Mouse (Mus musculus) CH12.LX (cell line): ENCODE results near the gene Wdfy3. TPM values are rescaled to one million over a fixed set of nuclear protein-coding genes. Genes with fewer than 3 reads are reported as not detected.

Experiments used
- DNase-seq: peaks from one replicate; pipeline ENCODE4 v3.0.0-alpha.2; 2013; ENCODE audit errors: extremely low read depth
- H3K27ac ChIP-seq: 2 replicates; pipeline ENCODE4 v1.5.1; 2012; ENCODE audit warnings: low read depth, mild to moderate bottlenecking, control low read depth, moderate library complexity; ENCODE audit not compliant: insufficient read depth
- H3K27me3 ChIP-seq: replicated peaks from 2 replicates; pipeline ENCODE3; 2012; ENCODE audit warnings: inconsistent platforms
- H3K36me3 ChIP-seq, 2 experiments: replicated peaks in 1 of 2; 2 replicates each; pipeline versions ENCODE3 to v1.6.1; 2012; ENCODE audit warnings: inconsistent platforms in 1 of 2, low read length in 1 of 2, mild to moderate bottlenecking in 1 of 2, mixed read lengths in 1 of 2, moderate library complexity in 1 of 2; ENCODE audit not compliant: control insufficient read depth in 1 of 2, insufficient read depth in 1 of 2
- H3K4me1 ChIP-seq, 2 experiments: 2 replicates each; pipeline ENCODE4 v1.6.1; 2012; ENCODE audit warnings: inconsistent platforms in 1 of 2, moderate library complexity in 1 of 2; ENCODE audit not compliant: insufficient read depth in 2 of 2, control insufficient read depth in 1 of 2
- H3K4me2 ChIP-seq: 2 replicates; pipeline ENCODE4 v1.6.1; 2012; ENCODE audit warnings: low read depth, mild to moderate bottlenecking, control low read depth; ENCODE audit not compliant: poor library complexity, insufficient read depth, severe bottlenecking
- H3K4me3 ChIP-seq, 3 experiments: fragments of 150-350 bp in 1 of 3; sonication (generic) in 1 of 3; replicated peaks in 1 of 3; 2 replicates each; pipeline versions ENCODE3 to v1.5.1; 2011 to 2012; ENCODE audit warnings: low read depth in 2 of 3, low read length in 2 of 3, mild to moderate bottlenecking in 2 of 3, moderate library complexity in 2 of 3, control low read depth in 1 of 3, improper control_type of control experiment in 1 of 3, inconsistent platforms in 1 of 3, mixed read lengths in 1 of 3; ENCODE audit not compliant: poor library complexity in 1 of 3
- H3K79me2 ChIP-seq: replicated peaks from 2 replicates; pipeline ENCODE4 v1.6.1; 2012; ENCODE audit warnings: mild to moderate bottlenecking, moderate library complexity; ENCODE audit not compliant: control insufficient read depth, poor library complexity, insufficient read depth, severe bottlenecking; ENCODE audit errors: extremely low read depth
- H3K9ac ChIP-seq: 2 replicates; pipeline ENCODE4 v1.6.1; 2012; ENCODE audit warnings: low read depth, mild to moderate bottlenecking, control low read depth, moderate library complexity; ENCODE audit not compliant: insufficient read depth
- H3K9me3 ChIP-seq: replicated peaks from 2 replicates; pipeline ENCODE3; 2012; ENCODE audit warnings: low read length, inconsistent platforms, mixed read lengths
- CHD1 ChIP-seq: IDR thresholded peaks from 2 replicates; pipeline ENCODE4 v1.6.1; 2012; ENCODE audit warnings: low read depth, low read length, improper control_type of control experiment, inconsistent platforms
- CHD2 ChIP-seq: IDR thresholded peaks from 2 replicates; pipeline ENCODE4 v1.6.1; 2011; ENCODE audit warnings: low read length, improper control_type of control experiment
- E2F4 ChIP-seq: IDR thresholded peaks from 2 replicates; pipeline ENCODE4 v1.6.1; 2011; ENCODE audit warnings: low read depth, low read length, improper control_type of control experiment; ENCODE audit not compliant: insufficient replicate concordance
- EP300 ChIP-seq: IDR thresholded peaks from 2 replicates; pipeline ENCODE4 v1.6.1; 2011; ENCODE audit warnings: low read length, improper control_type of control experiment
- ETS1 ChIP-seq: conservative IDR thresholded peaks from 2 replicates; pipeline ENCODE4 v1.6.1; 2012; ENCODE audit warnings: low read depth, mild to moderate bottlenecking, inconsistent platforms, low read length, improper control_type of control experiment, moderate library complexity
- GABPA ChIP-seq: IDR thresholded peaks from 2 replicates; pipeline ENCODE4 v1.6.1; 2012; ENCODE audit warnings: low read depth, low read length, improper control_type of control experiment, inconsistent platforms; ENCODE audit not compliant: insufficient replicate concordance
- HCFC1 ChIP-seq: IDR thresholded peaks from 2 replicates; pipeline ENCODE4 v1.6.1; 2012; ENCODE audit warnings: low read depth, mild to moderate bottlenecking, inconsistent platforms, low read length, improper control_type of control experiment
- IRF4 ChIP-seq: IDR thresholded peaks from 2 replicates; pipeline ENCODE4 v1.6.1; 2014; ENCODE audit warnings: low read depth, mild to moderate bottlenecking, inconsistent platforms, low read length, improper control_type of control experiment
- JUN ChIP-seq: IDR thresholded peaks from 2 replicates; pipeline ENCODE4 v1.6.1; 2011; ENCODE audit warnings: low read depth, mild to moderate bottlenecking, low read length, improper control_type of control experiment, moderate library complexity; ENCODE audit not compliant: insufficient read depth
- KAT2A ChIP-seq: IDR thresholded peaks from 2 replicates; pipeline ENCODE4 v1.6.1; 2012; ENCODE audit warnings: low read length, improper control_type of control experiment, inconsistent platforms; ENCODE audit not compliant: insufficient replicate concordance
- MAFK ChIP-seq: IDR thresholded peaks from 2 replicates; pipeline ENCODE4 v1.6.1; 2011; ENCODE audit warnings: low read length, improper control_type of control experiment; ENCODE audit not compliant: insufficient replicate concordance
- MAX ChIP-seq: IDR thresholded peaks from 2 replicates; pipeline ENCODE4 v1.6.1; 2011; ENCODE audit warnings: low read length, improper control_type of control experiment
- MAZ ChIP-seq: IDR thresholded peaks from 2 replicates; pipeline ENCODE4 v1.6.1; 2012; ENCODE audit warnings: low read depth, mild to moderate bottlenecking, inconsistent platforms, low read length, improper control_type of control experiment, moderate library complexity
- MXI1 ChIP-seq: IDR thresholded peaks from 2 replicates; pipeline ENCODE4 v1.6.1; 2011; ENCODE audit warnings: mild to moderate bottlenecking, low read depth, low read length, improper control_type of control experiment
- NELFE ChIP-seq: IDR thresholded peaks from 2 replicates; pipeline ENCODE4 v1.6.1; 2011; ENCODE audit warnings: low read depth, low read length, improper control_type of control experiment
- NRF1 ChIP-seq: IDR thresholded peaks from 2 replicates; pipeline ENCODE4 v1.6.1; 2014; ENCODE audit warnings: low read depth, mild to moderate bottlenecking, inconsistent platforms, low read length, improper control_type of control experiment, moderate library complexity
- POLR2A ChIP-seq: IDR thresholded peaks from 2 replicates; pipeline ENCODE4 v1.6.1; 2011; ENCODE audit warnings: low read depth, mild to moderate bottlenecking, improper control_type of control experiment, low read length
- POLR2AphosphoS2 ChIP-seq: IDR thresholded peaks from 2 replicates; pipeline ENCODE4 v1.6.1; 2011; ENCODE audit warnings: low read depth, low read length, improper control_type of control experiment
- SIN3A ChIP-seq: IDR thresholded peaks from 2 replicates; pipeline ENCODE4 v1.6.1; 2012; ENCODE audit warnings: low read length, improper control_type of control experiment, inconsistent platforms
- SMC3 ChIP-seq: IDR thresholded peaks from 2 replicates; pipeline ENCODE4 v1.6.1; 2011; ENCODE audit warnings: low read depth, low read length, improper control_type of control experiment
- TBP ChIP-seq: conservative IDR thresholded peaks from 2 replicates; pipeline ENCODE4 v1.6.1; 2011; ENCODE audit warnings: low read depth, low read length, improper control_type of control experiment
- TCF12 ChIP-seq: IDR thresholded peaks from 2 replicates; pipeline ENCODE4 v1.6.1; 2014; ENCODE audit warnings: low read depth, mild to moderate bottlenecking, inconsistent platforms, low read length, improper control_type of control experiment
- USF1 ChIP-seq: IDR thresholded peaks from 2 replicates; pipeline ENCODE4 v1.6.1; 2014; ENCODE audit warnings: low read depth, mild to moderate bottlenecking, inconsistent platforms, low read length, improper control_type of control experiment
- USF2 ChIP-seq: conservative IDR thresholded peaks from 2 replicates; pipeline ENCODE4 v1.6.1; 2011; ENCODE audit warnings: low read depth, low read length, improper control_type of control experiment
- ZC3H11A ChIP-seq: IDR thresholded peaks from 2 replicates; pipeline ENCODE4 v1.6.1; 2012; ENCODE audit warnings: low read depth, mild to moderate bottlenecking, inconsistent platforms, low read length, improper control_type of control experiment
- ZKSCAN1 ChIP-seq: IDR thresholded peaks from 2 replicates; pipeline ENCODE4 v1.6.1; 2012; ENCODE audit warnings: low read depth, inconsistent platforms, low read length, improper control_type of control experiment, borderline replicate concordance
- ZMIZ1 ChIP-seq: IDR thresholded peaks from 2 replicates; pipeline ENCODE4 v1.6.1; 2012; ENCODE audit warnings: low read depth, mild to moderate bottlenecking, inconsistent platforms, low read length, improper control_type of control experiment
- dilution Hi-C: fragments of 300-500 bp; cut with MboI; formaldehyde crosslinking; loops from 2 replicates; pipeline ENCODE4 v1.14.3; 2020; ENCODE audit warnings: low sequenced_read_pairs; ENCODE audit not compliant: extremely low pct_unique_long_range_greater_than_20kb, extremely low pct_ligation_motif_present
- in situ Hi-C: fragments of 300-500 bp; cut with MboI; formaldehyde crosslinking; loops from 3 replicates; pipeline ENCODE4 v1.14.3; 2019; ENCODE audit warnings: low sequenced_read_pairs, low pct_ligation_motif_present, low pct_unique_long_range_greater_than_20kb, mixed read lengths
- polyA plus RNA-seq: library from polyadenylated mRNA; unstranded; fragments of >175 nt; gene quantifications from 2 replicates; pipeline ENCODE4 v1.2.1, GENCODE M21; 2012; ENCODE audit warnings: low read depth; ENCODE audit not compliant: insufficient read length
- total RNA-seq, 2 experiments: library from RNA; depleted of rRNA; stranded (reverse); fragments of 300-350 nt in 1 of 2; fragments of >200 nt in 1 of 2; gene quantifications; 2 replicates each; pipeline ENCODE4 v1.2.3; 2012 to 2014

Gene Wdfy3
- total and polyA plus RNA-seq, 3 experiments = not detected

- Histone ChIP-seq H3K9me3 (peaks cover 60% of the 10 kb centered on the region), H3K36me3 (no peaks in the 10 kb centered on the region), H3K27ac (no peak overlapping the region), H3K4me2 (no peak overlapping the region), H3K4me1 (no peaks in the 10 kb centered on the region), H3K4me3 (no peak overlapping the region), H3K9ac (no peak overlapping the region), H3K27me3 (no peaks in the 10 kb centered on the region), H3K79me2 (no peaks in the 10 kb centered on the region)
- DNase-seq = no peak
- in situ Hi-C loops = no loop called here
- dilution Hi-C loops = no loop called here
- TF ChIP-seq USF1 = no peak
- no peak for TF ChIP-seq SMC3
- TF ChIP-seq MXI1 = no peak
- TF ChIP-seq POLR2A = no peak
- TF ChIP-seq ZMIZ1 = no peak
- no peak for TF ChIP-seq MAZ
- no peak for TF ChIP-seq NRF1
- no peak for TF ChIP-seq JUN
- no peak for TF ChIP-seq TCF12
- TF ChIP-seq TBP = no peak
- no peak for TF ChIP-seq MAX
- no peak for TF ChIP-seq USF2
- no peak for TF ChIP-seq ZKSCAN1
- no peak for TF ChIP-seq CHD1
- TF ChIP-seq MAFK = no peak
- TF ChIP-seq HCFC1 = no peak
- TF ChIP-seq NELFE = no peak
- TF ChIP-seq IRF4 = no peak
- no peak for TF ChIP-seq GABPA
Measured at GRCm38 (mm10) chr5:101968153-101968851, 101.4 kb downstream of the Wdfy3 start.

GRCm38 (mm10) chr5:101967832-101968152 lies 101.9 kb downstream of the Wdfy3 start:
- in situ Hi-C loops (no loop called here), dilution Hi-C loops (no loop called here)
- no peaks in the 10 kb centered on the region for H3K79me2 ChIP-seq
- no peak for DNase-seq
- no peak overlapping the region for H3K4me2 ChIP-seq
- H3K9ac ChIP-seq = no peak overlapping the region
- H3K4me1 ChIP-seq = no peaks in the 10 kb centered on the region
- peaks cover 63% of the 10 kb centered on the region for H3K9me3 ChIP-seq
- H3K27ac ChIP-seq = no peak overlapping the region
- TF ChIP-seq KAT2A = no peak
- no peak for TF ChIP-seq MAZ
- TF ChIP-seq SIN3A = no peak
- no peak for TF ChIP-seq ETS1
- no peak for TF ChIP-seq POLR2A
- TF ChIP-seq MXI1 = no peak
- TF ChIP-seq EP300 = no peak
- TF ChIP-seq ZMIZ1 = no peak
- TF ChIP-seq POLR2AphosphoS2 = no peak
- TF ChIP-seq USF2 = no peak
- no peak for TF ChIP-seq E2F4
- no peak for TF ChIP-seq ZC3H11A
- TF ChIP-seq TBP = no peak
- no peak for TF ChIP-seq CHD2
- no peaks in the 10 kb centered on the region for H3K27me3 ChIP-seq
- H3K36me3 ChIP-seq = no peaks in the 10 kb centered on the region
- no peak overlapping the region for H3K4me3 ChIP-seq
